Mouse (Mus musculus): ENCODE results near the gene Canx. TPM values are rescaled to one million over a fixed set of nuclear protein-coding genes. Genes with fewer than 3 reads are reported as not detected.
"Not testable (repeated sequence)": the region's sequence is repeated elsewhere in the genome, so short reads cannot be mapped to it uniquely, and the experiment has no call there.

Gene Canx
- polyA plus RNA-seq, 1 experiment: 139 TPM

GRCm38 (mm10) chr11:50323843-50324242, 1.6 kb downstream of the Canx start:
- Histone ChIP-seq H3K4me3 (peak overlapping the region; percentile 84), H3K79me2 (ENCODE audit: control insufficient read depth, insufficient read depth) (peaks cover 65% of the 10 kb centered on the region), H3K4me2 (ENCODE audit: low read depth) (peak overlapping the region; percentile 95), H3K36me3 (ENCODE audit: control insufficient read depth, insufficient read depth) (no peaks in the 10 kb centered on the region), H3K27me3 (ENCODE audit: control insufficient read depth, insufficient read depth, insufficient read length) (no peaks in the 10 kb centered on the region), H3ac (ENCODE audit: control insufficient read depth, insufficient read length) (no peak overlapping the region)
- TF ChIP-seq MYOD1 (IDR thresholded peaks at IDR 0.05; ENCODE audit: control insufficient read depth in 1 of 3, insufficient read length in 2 of 3, low read depth in 2 of 3): no peak
- TF ChIP-seq TCF12 (IDR thresholded peaks at IDR 0.05; ENCODE audit: insufficient read depth, poor library complexity, severe bottlenecking): no peak
- no peak for TF ChIP-seq USF1 (IDR thresholded peaks at IDR 0.05; ENCODE audit: low read depth)
- no peak for TF ChIP-seq MYOG (IDR thresholded peaks at IDR 0.05; ENCODE audit: control insufficient read depth in 1 of 3, insufficient read depth in 1 of 3, insufficient read length in 2 of 3, low read depth in 2 of 3)
- no peak for TF ChIP-seq E2F4 (IDR thresholded peaks at IDR 0.05; ENCODE audit: insufficient read depth)
- no peak for TF ChIP-seq MAX (IDR thresholded peaks at IDR 0.05; ENCODE audit: low read depth)
- TF ChIP-seq TCF3 (IDR thresholded peaks at IDR 0.05; ENCODE audit: insufficient read length, low read depth): no peak
- TF ChIP-seq CEBPB (IDR thresholded peaks at IDR 0.05; ENCODE audit: insufficient read depth, poor library complexity, severe bottlenecking): no peak
- no peak for TF ChIP-seq SRF (IDR thresholded peaks at IDR 0.05; ENCODE audit: control insufficient read depth, insufficient read length, low read depth)
- no peak for TF ChIP-seq POLR2A (IDR thresholded peaks at IDR 0.05; ENCODE audit: insufficient read length, low read depth)
- TF ChIP-seq POLR2AphosphoS2 (IDR thresholded peaks at IDR 0.05; ENCODE audit: insufficient read length, low read depth): no peak

- Histone ChIP-seq H3K4me2 (ENCODE audit: low read depth) (peak overlapping the region; percentile 35), H3K4me3 (no peak overlapping the region), H3K36me3 (ENCODE audit: control insufficient read depth, insufficient read depth) (no peaks in the 10 kb centered on the region), H3K27me3 (ENCODE audit: control insufficient read depth, insufficient read depth, insufficient read length) (no peaks in the 10 kb centered on the region), H3ac (ENCODE audit: control insufficient read depth, insufficient read length) (no peak overlapping the region), H3K79me2 (ENCODE audit: control insufficient read depth, insufficient read depth) (peaks cover 80% of the 10 kb centered on the region)
- TF ChIP-seq CEBPB (IDR thresholded peaks at IDR 0.05; ENCODE audit: insufficient read depth, poor library complexity, severe bottlenecking): no peak
- no peak for TF ChIP-seq MAX (IDR thresholded peaks at IDR 0.05; ENCODE audit: low read depth)
- TF ChIP-seq POLR2A (IDR thresholded peaks at IDR 0.05; ENCODE audit: insufficient read length, low read depth): no peak
- TF ChIP-seq TCF3 (IDR thresholded peaks at IDR 0.05; ENCODE audit: insufficient read length, low read depth): no peak
- no peak for TF ChIP-seq MYOG (IDR thresholded peaks at IDR 0.05; ENCODE audit: control insufficient read depth in 1 of 3, insufficient read depth in 1 of 3, insufficient read length in 2 of 3, low read depth in 2 of 3)
- TF ChIP-seq POLR2AphosphoS2 (IDR thresholded peaks at IDR 0.05; ENCODE audit: insufficient read length, low read depth): no peak
- no peak for TF ChIP-seq E2F4 (IDR thresholded peaks at IDR 0.05; ENCODE audit: insufficient read depth)
- TF ChIP-seq USF1 (IDR thresholded peaks at IDR 0.05; ENCODE audit: low read depth): no peak
- no peak for TF ChIP-seq TCF12 (IDR thresholded peaks at IDR 0.05; ENCODE audit: insufficient read depth, poor library complexity, severe bottlenecking)
- no peak for TF ChIP-seq MYOD1 (IDR thresholded peaks at IDR 0.05; ENCODE audit: control insufficient read depth in 1 of 3, insufficient read length in 2 of 3, low read depth in 2 of 3)
- TF ChIP-seq SRF (IDR thresholded peaks at IDR 0.05; ENCODE audit: control insufficient read depth, insufficient read length, low read depth): no peak
- TF ChIP-seq REST (IDR thresholded peaks at IDR 0.05; ENCODE audit: insufficient read depth, insufficient read length): no peak
These were observed 3.1 kb downstream of the Canx start for GRCm38 (mm10) chr11:50322345-50322744.

GRCm38 (mm10) chr11:50321239-50321638, 4.2 kb downstream of the Canx start:
- H3K79me2 ChIP-seq (ENCODE audit: control insufficient read depth, insufficient read depth): peaks cover 91% of the 10 kb centered on the region
- H3ac ChIP-seq (ENCODE audit: control insufficient read depth, insufficient read length): no peak overlapping the region
- H3K36me3 ChIP-seq (ENCODE audit: control insufficient read depth, insufficient read depth): no peaks in the 10 kb centered on the region
- no peak for TF ChIP-seq MYOD1 (IDR thresholded peaks at IDR 0.05; ENCODE audit: control insufficient read depth in 1 of 3, insufficient read length in 2 of 3, low read depth in 2 of 3)
- TF ChIP-seq USF1 (IDR thresholded peaks at IDR 0.05; ENCODE audit: low read depth): no peak
- no peak for TF ChIP-seq CEBPB (IDR thresholded peaks at IDR 0.05; ENCODE audit: insufficient read depth, poor library complexity, severe bottlenecking)
- no peak for TF ChIP-seq REST (IDR thresholded peaks at IDR 0.05; ENCODE audit: insufficient read depth, insufficient read length)
- no peak for TF ChIP-seq MYOG (IDR thresholded peaks at IDR 0.05; ENCODE audit: control insufficient read depth in 1 of 3, insufficient read depth in 1 of 3, insufficient read length in 2 of 3, low read depth in 2 of 3)
- TF ChIP-seq TCF12 (IDR thresholded peaks at IDR 0.05; ENCODE audit: insufficient read depth, poor library complexity, severe bottlenecking): no peak
- no peak for TF ChIP-seq TCF3 (IDR thresholded peaks at IDR 0.05; ENCODE audit: insufficient read length, low read depth)
- no peak for TF ChIP-seq E2F4 (IDR thresholded peaks at IDR 0.05; ENCODE audit: insufficient read depth)
- no peak for TF ChIP-seq POLR2A (IDR thresholded peaks at IDR 0.05; ENCODE audit: insufficient read length, low read depth)
- no peak for TF ChIP-seq MAX (IDR thresholded peaks at IDR 0.05; ENCODE audit: low read depth)
- TF ChIP-seq POLR2AphosphoS2 (IDR thresholded peaks at IDR 0.05; ENCODE audit: insufficient read length, low read depth): no peak
- no peak for TF ChIP-seq SRF (IDR thresholded peaks at IDR 0.05; ENCODE audit: control insufficient read depth, insufficient read length, low read depth)
- no peaks in the 10 kb centered on the region for H3K27me3 ChIP-seq (ENCODE audit: control insufficient read depth, insufficient read depth, insufficient read length)
- H3K4me3 ChIP-seq: no peak overlapping the region
- H3K4me2 ChIP-seq (ENCODE audit: low read depth): no peak overlapping the region

GRCm38 (mm10) chr11:50319343-50319742, 6.1 kb downstream of the Canx start:
- H3K79me2 ChIP-seq (ENCODE audit: control insufficient read depth, insufficient read depth): peaks cover 100% of the 10 kb centered on the region
- H3K36me3 ChIP-seq (ENCODE audit: control insufficient read depth, insufficient read depth); H3K4me3 ChIP-seq; H3K4me2 ChIP-seq (ENCODE audit: low read depth); H3K27me3 ChIP-seq (ENCODE audit: control insufficient read depth, insufficient read depth, insufficient read length); H3ac ChIP-seq (ENCODE audit: control insufficient read depth, insufficient read length): not testable (repeated sequence)

- Histone ChIP-seq H3K27me3 (ENCODE audit: control insufficient read depth, insufficient read depth, insufficient read length) (no peaks in the 10 kb centered on the region), H3K79me2 (ENCODE audit: control insufficient read depth, insufficient read depth) (peaks cover 77% of the 10 kb centered on the region), H3K4me3 (no peak overlapping the region), H3K4me2 (ENCODE audit: low read depth) (no peak overlapping the region), H3ac (ENCODE audit: control insufficient read depth, insufficient read length) (no peak overlapping the region), H3K36me3 (ENCODE audit: control insufficient read depth, insufficient read depth) (peaks cover 24% of the 10 kb centered on the region)
- TF ChIP-seq SRF (IDR thresholded peaks at IDR 0.05; ENCODE audit: control insufficient read depth, insufficient read length, low read depth) (no peak), USF1 (IDR thresholded peaks at IDR 0.05; ENCODE audit: low read depth) (no peak), POLR2A (IDR thresholded peaks at IDR 0.05; ENCODE audit: insufficient read length, low read depth) (no peak), MYOG (IDR thresholded peaks at IDR 0.05; ENCODE audit: control insufficient read depth in 1 of 3, insufficient read depth in 1 of 3, insufficient read length in 2 of 3, low read depth in 2 of 3) (no peak)
These were observed 12.7 kb downstream of the Canx start for GRCm38 (mm10) chr11:50312803-50313202.
